Mouse (Mus musculus) heart, postnatal 0 days (tissue): ENCODE measurements around the gene Tbx6.

Source experiments
- CTCF ChIP-seq: IDR thresholded peaks from 2 replicates; pipeline ENCODE4 v1.5.1; 2016; ENCODE audit warnings: antibody characterized with exemption, control low read depth, low read depth
- EP300 ChIP-seq: IDR thresholded peaks from 2 replicates; pipeline ENCODE4 v1.6.1; 2016; ENCODE audit warnings: antibody characterized with exemption, low read depth

- TF ChIP-seq CTCF = no peak
- TF ChIP-seq EP300 = no peak
Measured at GRCm38 (mm10) chr7:126801057-126801422, 19.8 kb downstream of the Tbx6 start.
